ENCODE assay signal across 8 mouse cellular contexts in genomic region chr14:56885308-56885771, GRCm38 (mm10). TPM values are rescaled to one million over a fixed set of nuclear protein-coding genes. Genes with fewer than 3 reads are reported as not detected.
DNase-seq lines count a peak whose midpoint lies in the region; ATAC-seq and TF ChIP-seq lines count a peak whose summit lies in the region.

No protein-coding gene starts in this region.

- TF ChIP-seq CTCF in MEL (IDR thresholded peaks at IDR 0.05 in 2 of 3, conservative IDR thresholded peaks at IDR 0.05 in 1 of 3; ENCODE audit: control insufficient read depth in 1 of 3, insufficient read depth in 1 of 3, low read depth in 2 of 3, low read length in 3 of 3, poor library complexity in 1 of 3, severe bottlenecking in 1 of 3) = peak; percentile 32 to 75 (median 60)
- TF ChIP-seq CTCF in olfactory bulb, adult 2 months (IDR thresholded peaks at IDR 0.05; ENCODE audit: insufficient read depth, low read depth, low read length) = peak; percentile 61; the same call in 1 of the 2 replicates

- TF ChIP-seq POLR2A in MEL (IDR thresholded peaks at IDR 0.05; ENCODE audit: control insufficient read depth in 1 of 2, insufficient read depth in 1 of 2, low read depth in 1 of 2, low read length in 2 of 2, poor library complexity in 1 of 2) = peak in 1 of 2 experiments; percentile 55; a peak in 1 of 4 replicates
- TF ChIP-seq POLR2A in olfactory bulb, adult 2 months (IDR thresholded peaks at IDR 0.05; ENCODE audit: insufficient read depth, low read depth, low read length) = no peak

- peak overlapping the region; percentile 51 for H3K4me2 ChIP-seq in forebrain, embryonic 16.5 days (ENCODE audit: low read length)
- peak overlapping the region; percentile 84 for H3K4me2 ChIP-seq in lung, embryonic 15.5 days

- under 1% methylated on average over 36 of the region's 36 CpGs for WGBS in forebrain, embryonic 16.5 days
- WGBS in lung, embryonic 15.5 days = 2% methylated on average over 36 of the region's 36 CpGs
- WGBS in olfactory bulb, adult 2 months = 2% methylated on average over 36 of the region's 36 CpGs

- ATAC-seq in forebrain, embryonic 16.5 days = peak; percentile 11
- peak; percentile 17 to 40; a peak in 3 of 4 replicates for ATAC-seq in hematopoietic stem cell, adult 5-6 weeks (replicated peaks in 1 of 2; ENCODE audit: insufficient read depth in 1 of 2, low FRiP score in 2 of 2, low TSS enrichment in 1 of 2, low read depth in 1 of 2, poor library complexity in 2 of 2, severe bottlenecking in 2 of 2)
- ATAC-seq in lung, embryonic 15.5 days (ENCODE audit: borderline replicate concordance, extremely low read depth, low FRiP score, low TSS enrichment) = peak; percentile 25

- H3K4me1 ChIP-seq in MEL (ENCODE audit: control insufficient read depth in 1 of 2, insufficient read depth in 2 of 2, low read length in 2 of 2) = peaks cover 0 to 4% of the 10 kb centered on the region in 2 experiments; a peak in 1 of 4 replicates
- H3K4me1 ChIP-seq in forebrain, embryonic 16.5 days (replicated peaks; ENCODE audit: control insufficient read depth, insufficient read depth, low read length) = peaks cover 18% of the 10 kb centered on the region
- peaks cover 10% of the 10 kb centered on the region for H3K4me1 ChIP-seq in lung, embryonic 15.5 days
- H3K4me1 ChIP-seq in olfactory bulb, adult 2 months (ENCODE audit: control insufficient read depth, insufficient read depth, low read length) = 0 out of 2 replicates have a peak, but pooled peaks cover 4% of the 10 kb centered on the region

- no peaks in the 10 kb centered on the region for H3K27me3 ChIP-seq in MEL (ENCODE audit: control insufficient read depth in 1 of 2, insufficient read depth in 2 of 2, low read length in 2 of 2)
- H3K27me3 ChIP-seq in forebrain, embryonic 16.5 days (replicated peaks; ENCODE audit: control insufficient read depth, insufficient read depth, low read length) = no peaks in the 10 kb centered on the region
- no peaks in the 10 kb centered on the region for H3K27me3 ChIP-seq in lung, embryonic 15.5 days

- peak overlapping the region; percentile 64 for H3K27ac ChIP-seq in MEL (ENCODE audit: control insufficient read depth, low read depth, low read length)
- peak overlapping the region; percentile 88 for H3K27ac ChIP-seq in forebrain, embryonic 16.5 days (ENCODE audit: low read length)
- H3K27ac ChIP-seq in lung, embryonic 15.5 days = peak overlapping the region; percentile 95
- H3K27ac ChIP-seq in olfactory bulb, adult 2 months (ENCODE audit: insufficient read depth, low read depth, low read length) = no peak overlapping the region

- no peaks in the 10 kb centered on the region for H3K9me3 ChIP-seq in MEL (replicated peaks; ENCODE audit: insufficient read depth, low read length)
- H3K9me3 ChIP-seq in forebrain, embryonic 16.5 days (ENCODE audit: control insufficient read depth, low read length) = no peaks in the 10 kb centered on the region
- H3K9me3 ChIP-seq in lung, embryonic 15.5 days = no peaks in the 10 kb centered on the region

- TF ChIP-seq RAD21 in MEL (IDR thresholded peaks at IDR 0.05; ENCODE audit: low read depth, low read length) = no peak

- DNase-seq in MEL (ENCODE audit: low read depth, low spot score) = peak; percentile 96
- peak; percentile 81 to 82 for DNase-seq in cerebellum, adult 18-20 months
- DNase-seq in layer of hippocampus, adult 9-10 months (ENCODE audit: low spot score) = peak; percentile 81
- DNase-seq in thymus, adult 18-20 months = peak; percentile 73 to 81

- peaks cover 2 to 16% of the 10 kb centered on the region in 2 experiments; a peak in 3 of 4 replicates for H3K36me3 ChIP-seq in MEL (ENCODE audit: control insufficient read depth in 1 of 2, insufficient read depth in 2 of 2, low read length in 2 of 2)
- no peaks in the 10 kb centered on the region for H3K36me3 ChIP-seq in forebrain, embryonic 16.5 days (ENCODE audit: control insufficient read depth, insufficient read depth)
- H3K36me3 ChIP-seq in lung, embryonic 15.5 days = peaks cover 7% of the 10 kb centered on the region; the same call in 1 of the 2 replicates

- H3K79me2 ChIP-seq in MEL (ENCODE audit: control insufficient read depth, insufficient read depth, low read length, poor library complexity) = peaks cover 22% of the 10 kb centered on the region

- peak overlapping the region; percentile 66 to 74 for H3K4me3 ChIP-seq in MEL (ENCODE audit: control insufficient read depth in 1 of 2, insufficient read depth in 1 of 2, low read depth in 2 of 2, low read length in 2 of 2)
- peak overlapping the region; percentile 56 for H3K4me3 ChIP-seq in forebrain, embryonic 16.5 days (replicated peaks; ENCODE audit: low read length)
- H3K4me3 ChIP-seq in lung, embryonic 15.5 days = peak overlapping the region; percentile 58
- peak overlapping the region; percentile 89 for H3K4me3 ChIP-seq in olfactory bulb, adult 2 months (ENCODE audit: insufficient read depth, low read depth, low read length)

- TF ChIP-seq EP300 in MEL (IDR thresholded peaks at IDR 0.05; ENCODE audit: low read depth in 1 of 2, low read length in 2 of 2) = no peak

- H3K9ac ChIP-seq in MEL (ENCODE audit: control insufficient read depth, low read depth, low read length, poor library complexity, severe bottlenecking) = peak overlapping the region; percentile 87
- H3K9ac ChIP-seq in forebrain, embryonic 16.5 days (replicated peaks; ENCODE audit: low read depth, low read length) = peak overlapping the region; percentile 79
- H3K9ac ChIP-seq in lung, embryonic 15.5 days = peak overlapping the region; percentile 56

TF ChIP-seq in MEL, 35 proteins besides CTCF, POLR2A, EP300 and RAD21:
- TF ChIP-seq ETS1 (IDR thresholded peaks at IDR 0.05; ENCODE audit: low read depth, low read length) (no peak), SIN3A (IDR thresholded peaks at IDR 0.05; ENCODE audit: low read length) (peak; percentile 40; the same call in 1 of the 2 replicates), UBTF (IDR thresholded peaks at IDR 0.05; ENCODE audit: borderline replicate concordance, insufficient read depth, low read depth, low read length) (no peak), MAX (IDR thresholded peaks at IDR 0.05; ENCODE audit: low read length) (no peak; the same call in none of the 2 replicates), NELFE (IDR thresholded peaks at IDR 0.05; ENCODE audit: low read depth, low read length) (peak; percentile 44)

RNA-seq across cellular contexts. Expression of gene Zmym2, which starts 1.1 kb away (rescaled TPM):
- 9.8 and 12.2 TPM in 2 replicates for total RNA-seq in MEL (2012; rRNA removed)
- polyA plus RNA-seq in MEL (2012; ENCODE audit: insufficient read depth in 1 of 2, insufficient read length in 2 of 2, low read depth in 1 of 2, low replicate concordance in 2 of 2, missing spikeins in 1 of 2) = 100 to 1,000 TPM in 1 of 2 experiments, 10 to 100 TPM in 1; 27.7 to 407 TPM
- polyA plus RNA-seq in forebrain, embryonic 16.5 days (2015; fragmentation: Nextera tagmentation; extraction: Ambion mirVana) = 75.6 and 80.0 TPM in 2 replicates
- total RNA-seq in hematopoietic stem cell, adult 5-6 weeks (2017) = 44.2 and 64.1 TPM in 2 replicates
- polyA plus RNA-seq in lung, embryonic 15.5 days (2015; fragmentation: Nextera tagmentation; extraction: Ambion mirVana) = 39.1 and 41.0 TPM in 2 replicates
- 233 and 330 TPM in 2 replicates for polyA plus RNA-seq in olfactory bulb, adult 2 months (2012; ENCODE audit: insufficient read depth, insufficient read length, low replicate concordance, missing spikeins)
